Mouse (Mus musculus): ENCODE results near the gene Mapk6.
A peak's percentile ranks its signal among the peaks of the same experiment; 100 is the strongest.

DNA sequence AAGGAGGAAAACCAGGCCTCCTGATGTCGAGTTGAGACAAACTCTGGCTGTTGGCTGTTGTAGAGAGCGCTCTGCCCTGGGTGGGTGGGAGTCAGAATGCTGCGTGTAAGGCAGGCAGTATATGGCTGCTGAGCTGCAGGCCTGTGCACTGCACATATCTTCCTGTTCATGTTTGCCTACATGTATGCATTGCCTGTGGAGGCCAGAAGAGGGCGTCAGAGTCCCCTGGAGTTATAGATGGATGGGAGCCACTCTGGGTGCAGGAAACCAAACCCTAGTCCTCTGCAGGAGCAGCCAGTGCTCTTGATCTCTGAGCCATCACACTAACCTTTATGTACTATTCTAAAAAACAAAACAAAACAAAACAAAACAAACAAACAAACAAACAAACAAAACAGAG lies 75.4 kb downstream of the Mapk6 start:
- TF ChIP-seq TAL1 (conservative IDR thresholded peaks at IDR 0.05; ENCODE audit: low read depth, low read length) = no peak
- 0 out of 2 replicates have a peak, but pooled peaks have one; percentile 4 for TF ChIP-seq CTCF (IDR thresholded peaks at IDR 0.05; ENCODE audit: low read depth, low read length)

Measured in G1E (cell line).